Mouse (Mus musculus) spleen, adult 2 months (tissue): Measurements from ENCODE around the gene Mmab.

Source experiments
- CTCF ChIP-seq: fragments of 200-500 bp; IDR thresholded peaks from 2 replicates; pipeline ENCODE4 v1.5.1; 2011; ENCODE audit warnings: mild to moderate bottlenecking, inconsistent platforms; ENCODE audit not compliant: insufficient read depth, insufficient read length, insufficient replicate concordance; ENCODE audit errors: extremely low read depth
- POLR2A ChIP-seq: fragments of 200-500 bp; IDR thresholded peaks from 2 replicates; pipeline ENCODE4 v1.6.1; 2011; ENCODE audit warnings: low read depth, low read length, inconsistent platforms

- TF ChIP-seq CTCF (no peak), POLR2A (no peak)
Observed at GRCm38 (mm10) chr5:114410429-114410828, 33.4 kb downstream of the Mmab start.
